Mouse (Mus musculus) left cerebral cortex, postnatal 14 days (tissue): ENCODE data around the gene Cd160. TPM values are rescaled to one million over a fixed set of nuclear protein-coding genes. Genes with fewer than 3 reads are reported as not detected.
A peak's percentile ranks its signal among the peaks of the same experiment; 100 is the strongest.

Source experiments
- DNase-seq, 2 experiments: peaks; one replicate each; pipeline ENCODE4 v3.0.0; 2021 to 2022; ENCODE audit warnings: low spot score in 2 of 2, mixed read lengths in 1 of 2
- intact Hi-C: fragments of 180-260 bp; cut with DNase I; formaldehyde crosslinking; loops from one replicate; pipeline ENCODE4 v1.15.1; 2025
- long read RNA-seq, 2 experiments: library from polyadenylated mRNA; stranded (forward); transcript quantifications; one replicate each; pipeline ENCODE4 v2.0.0; 2021
- total RNA-seq, 2 experiments: library from RNA; stranded (reverse); gene quantifications; 2 replicates each; pipeline ENCODE4 v1.2.3; 2021

The Cd160 gene
- not detected for total RNA-seq
- long read RNA-seq, experiment 1, result 0 reads
- long read RNA-seq, experiment 2, result 0 reads

DNA sequence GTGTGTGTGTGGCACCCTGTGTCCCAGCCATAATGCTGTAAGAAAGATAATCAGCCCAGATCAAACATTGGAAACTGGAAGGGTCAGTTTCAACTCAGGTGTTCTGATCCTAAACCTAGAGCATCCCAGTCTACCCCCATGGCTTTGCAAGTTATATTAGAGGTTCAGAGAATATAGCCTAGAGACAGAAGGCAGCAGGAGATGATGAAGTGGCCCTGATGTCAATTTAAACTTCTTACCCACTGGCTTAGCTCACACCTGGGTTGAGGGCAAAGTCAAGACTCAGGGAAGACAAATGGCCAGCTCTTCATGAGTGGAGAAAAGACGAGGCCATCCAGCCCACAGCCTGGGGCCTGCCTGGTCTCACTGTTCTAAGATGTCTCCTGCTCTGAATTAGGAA lies at the start of gene Cd160, which contains the start of gene Pdzk1:
Cd160 (minus strand) TSS at position 368 of the 400 bp plus-strand sequence.
Pdzk1 (plus strand) TSS at position 301 of the 400 bp plus-strand sequence.
- intact Hi-C loops, result no loop called here
- no peak for DNase-seq

DNA sequence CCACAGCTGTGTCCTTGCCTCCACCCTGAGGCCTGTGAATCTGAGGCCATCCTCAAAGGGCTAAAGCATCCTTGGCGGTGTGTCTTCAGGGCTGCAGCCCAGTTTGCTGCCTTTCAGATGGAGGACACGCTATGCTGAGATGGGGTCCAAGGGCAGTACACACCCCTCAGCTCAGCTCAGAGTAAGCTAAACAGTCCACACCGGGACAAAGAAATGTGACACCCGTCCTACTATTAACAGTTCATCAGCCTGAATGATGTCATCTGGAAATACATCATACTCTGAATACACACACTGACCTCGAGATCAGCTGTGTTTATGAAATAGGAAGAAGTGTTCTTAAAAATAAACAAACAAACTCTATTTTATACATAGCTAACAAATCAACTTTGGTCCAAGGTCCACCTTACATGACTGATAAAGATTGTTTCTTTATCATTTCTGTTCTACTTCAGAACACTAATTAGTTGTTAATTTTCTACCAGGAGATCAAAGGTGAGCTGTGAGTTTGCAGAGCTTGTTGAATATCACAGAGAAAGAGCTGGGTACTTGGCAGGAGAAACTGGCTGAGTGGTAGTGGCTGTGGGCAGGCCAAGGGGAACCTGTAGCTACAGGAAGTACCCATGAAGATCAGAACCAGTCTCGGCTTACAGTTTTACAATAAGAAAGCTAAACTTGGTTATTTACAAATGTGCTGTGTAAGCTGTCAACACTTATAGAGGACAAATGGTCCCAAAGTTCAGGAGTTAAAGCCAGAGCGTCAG lies 45.8 kb upstream of the Cd160 start:
- intact Hi-C loops, result no loop called here
- DNase-seq, result no peak

DNA sequence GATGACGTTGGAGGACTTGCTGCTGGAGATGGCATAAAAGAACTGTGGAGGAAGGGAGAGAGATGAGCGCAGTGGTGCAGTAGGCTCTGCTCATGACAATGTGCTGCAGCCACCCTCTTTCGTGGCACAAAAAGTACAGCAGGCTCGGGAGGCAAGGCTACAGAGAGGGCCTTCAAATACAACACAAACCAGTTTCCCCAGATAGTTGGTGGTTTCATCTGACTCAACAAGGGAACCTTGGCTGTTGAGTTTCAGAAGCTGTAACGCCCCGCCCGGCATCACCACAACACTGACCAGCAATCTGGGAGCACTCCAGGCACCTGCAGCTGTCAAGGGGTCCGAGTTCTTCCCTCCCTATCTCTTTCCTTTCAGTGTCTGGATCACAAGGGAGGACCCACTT lies 43.4 kb upstream of the Cd160 start:
- DNase-seq, result no peak
- intact Hi-C loops, result no loop called here

DNA sequence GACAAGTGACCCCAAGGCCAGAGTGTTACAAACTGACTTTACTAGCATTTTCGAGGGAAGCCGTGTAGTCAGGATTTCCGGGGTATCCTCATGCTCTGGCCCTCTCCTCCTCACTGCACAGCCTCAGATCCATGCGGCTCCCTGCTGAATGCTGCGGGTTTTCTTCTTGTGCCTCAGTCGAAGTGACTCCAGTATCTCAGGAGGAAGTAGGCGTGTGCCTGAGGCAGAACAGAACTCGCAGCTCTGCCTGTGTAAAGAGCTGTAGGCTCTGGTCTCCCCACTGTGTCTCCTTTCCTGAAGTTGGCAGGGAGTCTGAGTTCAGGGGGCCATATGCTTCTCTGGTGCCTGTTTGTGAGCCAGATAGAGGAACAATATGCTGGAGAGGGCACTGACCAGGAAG lies 41.9 kb upstream of the Cd160 start:
- DNase-seq, result no peak
- intact Hi-C loops, result no loop called here

DNA sequence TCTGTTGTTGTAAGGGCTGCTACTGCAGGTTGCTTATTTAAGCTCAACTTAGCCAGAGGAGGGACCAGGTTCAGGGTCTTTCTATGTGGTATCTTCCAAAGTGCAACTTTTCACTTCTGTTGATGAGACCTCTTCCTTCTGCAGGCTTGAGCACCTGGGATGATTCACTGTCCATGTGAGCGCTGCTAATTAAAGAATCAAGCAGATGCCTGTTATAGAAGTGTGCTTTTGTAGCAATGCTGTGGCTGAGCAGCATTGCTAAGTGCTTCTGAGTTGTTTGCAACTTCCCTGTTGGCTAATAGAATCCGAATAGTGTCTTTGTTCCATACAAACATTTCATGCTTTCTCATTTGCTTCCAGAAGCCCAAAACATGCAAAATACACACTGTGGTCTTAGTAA lies 41.1 kb upstream of the Cd160 start:
- intact Hi-C loops, result no loop called here
- no peak for DNase-seq

DNA sequence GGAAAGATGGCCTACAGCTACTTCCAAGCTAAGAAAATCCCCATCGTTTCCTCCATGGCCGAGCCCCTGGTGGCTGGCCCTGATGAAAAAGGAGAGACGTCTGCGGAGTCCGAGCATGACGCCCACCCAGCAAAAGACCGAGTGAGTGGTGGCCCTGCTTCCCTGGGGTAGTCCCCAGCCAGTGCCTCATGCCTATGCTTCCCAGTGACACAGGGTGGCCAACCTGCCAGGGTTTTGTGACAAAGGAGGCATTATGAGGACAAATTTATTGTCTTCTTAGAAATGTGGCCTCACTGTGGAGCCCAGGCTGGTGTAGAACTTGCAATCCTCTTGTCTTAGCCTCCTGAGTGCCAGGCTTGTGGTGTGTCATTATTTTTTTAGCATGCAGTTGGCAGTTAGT lies 39.9 kb upstream of the Cd160 start:
- DNase-seq, result no peak
- intact Hi-C loops, result no loop called here

DNA sequence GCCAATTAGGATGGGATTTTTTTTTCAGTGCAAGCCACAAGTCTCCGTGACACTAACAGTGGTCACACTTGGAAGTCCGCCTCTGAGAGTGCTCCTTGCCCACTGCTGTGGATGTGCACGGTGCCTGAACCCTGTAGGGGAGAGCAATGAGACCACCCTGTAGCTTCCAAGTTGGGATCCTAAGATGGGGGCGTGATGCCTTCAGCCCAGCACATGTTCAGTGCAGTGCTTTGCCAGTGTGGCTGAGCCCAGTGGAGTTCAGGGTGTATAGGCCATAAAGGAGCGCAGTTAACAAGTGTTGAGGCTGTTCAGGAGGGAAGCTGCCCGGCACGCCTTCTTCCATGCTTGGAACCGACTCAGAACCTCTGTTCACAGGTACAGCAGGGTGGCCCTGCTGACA lies 39.4 kb upstream of the Cd160 start:
- DNase-seq, result no peak
- intact Hi-C loops, result no loop called here

DNA sequence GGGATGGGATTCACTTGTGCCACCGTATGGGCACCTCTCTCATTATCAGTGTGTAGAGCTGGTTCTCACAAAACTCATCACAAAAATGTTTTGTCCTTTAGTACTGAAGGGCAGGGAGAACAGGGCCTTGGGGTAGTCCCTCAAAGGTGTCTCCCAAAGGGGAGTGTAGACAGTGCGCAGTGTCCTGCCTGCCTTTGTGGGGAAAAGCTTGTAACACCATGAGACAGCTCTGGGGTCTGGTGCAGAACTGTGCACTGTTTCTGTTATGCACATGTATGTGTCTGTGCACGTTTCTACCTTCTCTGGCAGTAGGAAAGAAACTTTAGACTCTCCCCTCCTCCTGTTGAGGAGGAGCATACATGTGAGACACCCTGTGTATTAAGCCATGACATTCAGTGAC lies 38.7 kb upstream of the Cd160 start:
- intact Hi-C loops, result no loop called here
- no peak for DNase-seq

DNA sequence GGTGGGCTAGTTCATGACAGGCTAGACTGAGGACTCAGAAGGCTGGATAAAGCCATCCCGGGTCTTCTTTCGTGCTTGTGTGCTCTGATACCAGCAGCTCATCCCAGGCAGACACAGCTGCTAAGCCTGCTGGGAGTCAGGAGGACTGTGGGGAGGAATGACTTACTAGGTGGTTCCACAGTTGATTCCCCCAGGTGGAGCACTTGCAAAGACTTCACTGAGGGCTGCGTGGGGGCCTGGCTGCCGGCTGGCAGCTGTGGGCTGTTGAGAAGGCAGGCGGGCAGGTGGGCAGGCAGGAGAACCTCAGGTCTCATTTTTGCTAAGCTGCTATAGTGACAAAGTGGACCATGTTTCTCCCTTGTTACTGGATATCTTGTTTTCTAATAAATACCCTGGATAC lies 31.3 kb upstream of the Cd160 start:
- intact Hi-C loops, result no loop called here
- no peak for DNase-seq

DNA sequence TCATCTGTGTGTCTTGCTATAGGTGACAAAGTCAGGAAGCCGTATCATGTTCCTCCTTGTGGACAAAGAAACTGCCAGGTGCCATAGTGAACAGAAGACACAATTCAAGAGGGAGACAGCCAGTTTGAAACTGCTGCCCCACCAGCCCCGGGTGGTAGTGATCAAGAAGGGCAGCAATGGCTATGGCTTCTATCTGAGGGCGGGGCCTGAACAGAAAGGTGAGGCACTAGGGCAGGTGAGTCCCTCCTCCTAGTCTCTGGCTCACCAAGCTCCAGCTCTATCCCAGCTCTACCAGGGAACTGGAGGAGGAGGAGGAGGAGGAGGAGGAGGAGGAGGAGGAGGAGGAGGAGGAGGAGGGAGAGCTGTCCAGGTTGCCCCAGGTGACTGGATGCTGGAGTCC lies 26.7 kb upstream of the Cd160 start:
- DNase-seq, result no peak
- intact Hi-C loops, result no loop called here

DNA sequence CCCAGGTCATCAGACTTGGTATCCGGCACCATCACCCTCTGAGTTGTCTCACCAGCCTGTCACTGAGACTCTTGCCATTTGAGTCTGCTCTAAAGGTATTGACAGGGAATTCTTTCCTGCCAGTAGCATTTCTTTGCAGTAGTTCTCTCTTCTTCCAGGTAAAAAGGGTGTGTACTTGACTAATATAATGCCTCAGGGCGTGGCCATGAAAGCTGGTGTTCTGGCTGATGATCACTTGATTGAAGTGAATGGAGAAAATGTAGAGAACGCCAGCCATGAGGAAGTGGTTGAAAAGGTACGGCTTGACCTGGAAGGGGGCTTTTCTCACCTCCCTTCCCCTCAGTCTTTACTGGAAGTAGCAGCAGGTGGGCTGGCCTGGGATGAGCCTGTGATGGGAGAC lies 25.2 kb upstream of the Cd160 start:
- intact Hi-C loops, result no loop called here
- DNase-seq, result no peak

DNA sequence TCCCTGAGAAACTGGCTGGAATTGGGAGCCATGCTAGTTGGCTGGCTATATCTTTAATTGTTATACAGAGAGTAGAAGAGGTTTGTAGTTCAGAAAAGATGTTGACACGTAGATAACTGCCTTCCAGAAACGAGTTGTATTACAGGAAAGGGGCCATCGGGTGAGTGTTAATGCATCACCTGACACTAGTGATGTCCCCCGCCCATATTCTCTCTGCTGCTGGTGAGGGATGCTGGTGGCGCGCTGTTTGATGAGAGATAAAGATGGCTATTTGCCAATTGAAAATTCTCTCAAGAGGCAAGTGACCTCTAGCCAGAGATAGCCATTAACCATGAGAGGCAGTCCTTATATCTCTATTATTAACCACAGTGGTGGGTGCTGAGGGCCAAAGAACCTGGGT lies 23.4 kb upstream of the Cd160 start:
- intact Hi-C loops, result no loop called here
- DNase-seq, result no peak

DNA sequence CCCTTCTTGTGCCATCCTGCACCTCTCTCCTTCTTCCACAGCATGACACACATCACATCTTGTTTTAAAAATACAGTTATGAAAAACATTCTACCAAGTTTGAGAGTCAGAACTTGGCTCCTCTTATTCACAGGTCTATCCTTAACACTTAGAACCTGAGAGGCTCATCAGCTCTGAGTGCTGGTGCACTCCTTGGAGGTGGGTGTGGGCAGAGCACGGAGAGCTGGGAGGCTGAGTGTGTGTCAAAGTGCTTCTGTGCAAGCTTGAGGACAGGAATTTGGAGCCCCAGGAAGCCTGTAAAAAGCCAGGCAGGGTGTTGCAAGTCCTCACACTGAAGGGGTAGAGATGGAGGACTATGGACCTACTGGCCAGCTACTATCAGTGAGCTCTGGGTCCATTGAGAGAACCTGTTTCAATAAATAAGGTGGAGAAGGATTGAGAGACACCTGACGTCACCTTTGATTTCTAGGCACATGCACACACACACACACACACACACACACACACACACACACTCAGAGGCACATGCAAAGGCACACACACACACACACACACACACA lies 20.1 kb upstream of the Cd160 start:
- DNase-seq, result no peak
- intact Hi-C loops, result no loop called here

DNA sequence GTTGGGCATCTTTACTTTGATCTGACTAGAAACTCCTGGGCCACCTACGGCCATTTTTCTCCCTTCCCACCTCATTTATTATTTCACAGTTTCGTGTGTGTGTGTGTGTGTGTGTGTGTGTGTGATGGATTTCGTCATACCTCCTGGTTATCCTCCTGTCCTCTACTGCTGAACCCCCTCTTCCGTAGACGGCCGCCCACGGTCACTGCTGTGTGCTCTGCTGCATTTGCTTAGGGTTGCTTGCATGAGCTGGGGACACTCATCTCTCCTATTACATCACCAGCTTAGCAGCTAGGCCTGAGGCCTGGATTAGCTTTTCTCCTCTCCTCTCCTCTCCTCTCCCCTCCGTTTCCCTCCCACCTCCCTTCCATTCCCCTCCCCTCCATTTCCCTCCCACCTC lies 19.3 kb upstream of the Cd160 start:
- intact Hi-C loops, result no loop called here
- DNase-seq, result peak in 1 of 2 experiments; percentile 56

DNA sequence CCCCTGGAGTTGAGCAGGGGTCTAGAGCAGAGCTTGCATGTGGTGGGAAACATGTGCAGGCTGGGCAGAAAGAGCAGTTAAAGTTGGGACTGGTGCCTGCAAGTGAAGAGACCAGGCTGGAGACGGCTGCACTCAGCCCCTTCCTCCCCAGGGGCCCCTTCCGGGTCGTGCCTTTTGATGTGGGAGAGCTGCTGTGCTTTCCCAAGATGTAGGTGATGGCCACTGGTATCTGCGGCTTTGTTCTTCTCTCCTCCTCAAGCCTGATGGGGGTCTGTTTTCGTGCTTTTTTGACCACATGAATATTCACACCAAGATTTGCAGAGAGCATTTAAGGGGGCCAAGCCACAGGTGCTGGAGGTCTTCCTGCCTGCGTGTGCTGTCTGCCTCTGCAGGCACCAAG lies 18.5 kb upstream of the Cd160 start:
- intact Hi-C loops, result no loop called here
- no peak for DNase-seq

DNA sequence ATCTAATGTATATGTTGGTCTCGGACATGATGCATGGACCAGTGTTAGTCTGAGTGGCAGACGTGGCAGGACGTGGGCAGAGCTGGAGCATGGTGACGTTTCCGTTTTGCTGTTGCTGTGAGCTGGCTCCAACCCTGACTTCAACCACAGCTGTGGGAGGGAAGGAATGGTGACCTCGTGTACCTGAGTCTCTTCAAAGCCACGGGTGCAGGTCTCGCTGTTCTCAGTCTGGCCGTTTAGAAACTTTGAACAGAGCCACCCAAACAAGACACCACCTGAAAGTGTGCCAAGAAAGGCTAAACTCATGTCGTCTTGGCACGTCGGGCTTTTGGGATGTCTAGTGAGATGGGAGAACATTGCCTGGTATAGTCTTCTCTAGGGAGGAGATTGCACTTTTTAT lies 17.8 kb upstream of the Cd160 start:
- intact Hi-C loops, result no loop called here
- no peak for DNase-seq

DNA sequence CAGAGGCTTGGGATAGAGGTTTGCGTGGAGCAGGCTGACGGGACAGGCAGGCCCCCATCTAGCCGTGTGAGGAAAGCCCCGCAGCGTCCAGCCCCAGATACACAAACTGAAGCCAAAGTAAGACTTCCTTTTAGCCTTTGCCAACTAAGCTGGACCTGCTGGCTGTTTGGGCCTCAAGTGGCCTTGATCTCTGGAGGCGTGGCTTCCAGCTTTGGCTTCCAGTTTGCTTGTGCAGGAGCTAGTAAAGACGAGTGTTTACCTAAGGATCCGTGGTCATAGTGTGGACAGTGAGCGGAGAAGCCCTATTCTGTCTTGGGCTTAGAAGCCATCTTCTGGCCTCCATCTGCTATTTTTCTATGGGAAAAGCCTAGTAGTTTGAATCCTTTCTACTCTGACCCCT lies 16.7 kb upstream of the Cd160 start:
- no peak for DNase-seq
- intact Hi-C loops, result no loop called here

DNA sequence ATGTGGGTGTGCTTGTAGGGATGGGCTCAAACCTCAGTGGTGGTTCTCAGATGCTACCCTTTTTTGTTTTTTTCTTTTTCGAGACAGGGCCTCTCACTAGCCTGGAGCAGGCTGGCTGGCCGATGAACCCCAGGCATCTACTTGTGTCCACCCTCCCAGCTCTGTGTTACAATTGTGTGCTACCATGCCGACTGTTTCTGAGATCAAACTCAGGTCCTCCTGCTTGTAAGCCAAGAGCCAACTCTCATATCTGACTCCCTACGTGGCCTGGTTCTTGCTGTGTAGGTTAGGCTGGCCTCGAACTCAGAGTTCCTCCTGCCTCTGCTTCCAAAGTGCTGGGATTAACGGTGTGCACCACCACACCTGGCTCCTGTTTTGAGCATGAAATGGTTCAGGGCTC lies 16.0 kb upstream of the Cd160 start:
- intact Hi-C loops, result no loop called here
- no peak for DNase-seq

DNA sequence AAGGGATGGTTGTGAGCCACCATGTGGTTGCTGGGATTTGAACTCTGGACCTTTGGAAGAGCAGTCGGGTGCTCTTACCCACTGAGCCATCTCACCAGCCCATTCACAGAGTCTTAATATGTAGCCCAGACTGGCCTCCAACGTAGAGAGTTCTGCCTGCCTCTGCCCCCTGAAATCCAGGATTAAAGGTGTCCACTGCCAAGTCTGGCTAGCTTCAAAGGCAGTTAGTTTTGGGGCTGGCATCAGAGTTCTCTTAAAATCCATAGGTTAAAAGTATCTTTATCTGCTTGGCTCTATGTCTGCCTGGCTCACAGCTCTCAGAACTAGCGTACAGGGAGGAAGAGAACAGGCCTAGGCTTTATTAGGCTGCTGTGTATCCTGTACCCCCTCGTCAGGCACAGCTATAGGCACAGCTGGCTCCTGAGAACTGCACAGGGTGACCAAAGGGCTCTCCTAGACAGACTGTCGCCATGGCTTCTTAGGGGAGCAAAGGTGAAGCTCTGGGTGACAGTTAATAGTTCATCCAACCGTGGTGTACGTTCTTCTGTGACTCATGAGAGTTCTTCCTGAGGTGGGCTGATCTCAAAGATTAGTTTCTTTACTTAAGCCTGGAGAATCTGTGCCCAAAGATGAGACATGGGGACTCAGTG lies 10.0 kb upstream of the Cd160 start:
- DNase-seq, result no peak
- intact Hi-C loops, result no loop called here

DNA sequence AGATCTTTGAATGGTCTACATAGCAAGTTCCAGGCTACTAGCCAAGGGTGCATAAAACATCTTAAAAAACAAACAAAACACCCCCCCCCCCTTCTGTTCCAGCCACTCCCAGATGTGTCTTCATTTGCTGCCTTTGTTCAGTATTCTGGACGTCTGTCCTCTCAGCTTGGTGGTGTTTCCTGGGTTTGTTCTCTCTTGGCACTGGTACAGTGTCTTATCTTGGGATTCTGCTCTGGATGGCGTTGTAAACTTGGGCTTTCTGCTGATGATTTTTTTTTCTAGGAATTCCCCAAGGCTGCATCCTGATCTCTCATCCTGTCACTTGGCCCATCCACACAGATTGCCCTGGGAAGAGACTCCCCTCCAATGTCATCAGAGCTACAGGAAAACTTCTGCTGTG lies 7.3 kb upstream of the Cd160 start:
- intact Hi-C loops, result no loop called here
- DNase-seq, result no peak
